Mouse (Mus musculus) cerebellum, adult 9-11 months (tissue): Measurements from ENCODE around the gene Xkr7.

ENCODE experiments used
- DNase-seq: peaks from one replicate; pipeline ENCODE4 v3.0.0; 2022

Xkr7 gene

DNA sequence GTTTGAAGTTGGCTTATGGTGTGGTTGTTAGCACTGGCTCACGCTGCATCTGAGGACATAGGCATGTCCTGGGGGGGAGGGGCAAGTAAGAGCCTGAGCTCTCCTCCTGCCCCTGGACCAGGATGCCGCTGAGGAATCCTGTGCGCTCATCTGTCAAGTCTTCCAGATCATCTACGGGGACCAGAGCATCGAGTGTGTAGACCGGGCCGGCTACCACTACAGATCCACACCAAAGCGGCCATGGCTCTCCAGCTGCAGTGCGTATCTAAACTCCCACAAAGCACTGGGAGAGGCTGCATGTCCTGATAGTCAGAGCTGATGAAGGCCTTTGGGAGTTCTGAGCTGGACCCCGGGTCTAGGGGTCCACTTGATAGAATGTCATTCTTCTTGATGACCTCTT is 43.0 kb downstream of the Xkr7 start:
- peak; percentile 3 for DNase-seq

DNA sequence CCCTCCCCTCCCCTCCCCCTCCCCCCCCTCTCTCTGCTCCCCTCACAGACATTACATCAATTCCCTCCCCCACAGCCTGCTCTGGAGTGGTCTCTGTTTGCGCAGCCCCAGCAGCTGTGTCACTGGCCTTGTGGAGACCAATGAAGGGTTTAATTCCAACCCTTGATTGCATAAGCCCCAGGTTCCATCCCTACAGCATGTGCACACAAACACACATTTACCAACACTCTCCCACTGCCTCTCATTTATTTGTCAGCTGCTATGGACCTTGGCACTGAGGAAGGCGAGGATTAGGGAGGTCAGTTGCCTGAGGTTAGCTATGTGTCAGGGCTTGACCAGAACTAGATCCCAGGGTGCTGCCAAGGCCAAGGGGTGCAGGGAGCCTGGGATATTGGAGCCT is 44.3 kb downstream of the Xkr7 start:
- DNase-seq, result peak; percentile 1

DNA sequence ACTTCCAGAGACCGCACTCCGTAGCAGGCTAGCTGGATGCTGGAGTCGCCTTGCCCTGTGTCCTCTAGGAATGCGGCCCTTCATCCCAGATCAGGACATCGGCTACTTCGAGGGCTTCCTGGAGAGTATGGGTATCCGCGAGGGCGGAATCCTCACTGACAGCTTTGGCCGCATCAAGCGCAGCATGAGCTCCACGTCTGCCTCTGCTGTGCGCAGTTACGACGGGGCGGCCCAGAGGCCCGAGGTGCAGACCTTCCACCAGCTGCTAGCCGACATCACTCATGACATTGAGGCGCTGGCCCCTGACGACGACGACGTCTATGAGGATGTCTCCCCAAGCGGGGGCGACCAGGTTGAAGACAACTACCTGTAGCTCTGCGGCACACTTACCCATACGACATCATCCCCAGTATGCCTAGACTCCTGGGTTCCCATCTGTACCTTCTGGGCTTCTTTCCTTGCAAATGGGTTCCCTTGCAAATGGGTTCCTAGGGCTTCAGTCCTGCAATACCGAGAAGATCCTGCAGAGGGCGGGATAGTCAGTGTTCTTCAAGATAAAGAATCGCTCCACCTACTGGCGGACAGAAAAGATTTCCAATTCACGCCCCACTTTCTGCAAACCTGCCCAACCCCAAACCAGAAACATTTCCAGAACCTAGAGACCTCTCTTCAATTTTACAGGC is 49.3 kb downstream of the Xkr7 start:
- DNase-seq, result peak; percentile 79

DNA sequence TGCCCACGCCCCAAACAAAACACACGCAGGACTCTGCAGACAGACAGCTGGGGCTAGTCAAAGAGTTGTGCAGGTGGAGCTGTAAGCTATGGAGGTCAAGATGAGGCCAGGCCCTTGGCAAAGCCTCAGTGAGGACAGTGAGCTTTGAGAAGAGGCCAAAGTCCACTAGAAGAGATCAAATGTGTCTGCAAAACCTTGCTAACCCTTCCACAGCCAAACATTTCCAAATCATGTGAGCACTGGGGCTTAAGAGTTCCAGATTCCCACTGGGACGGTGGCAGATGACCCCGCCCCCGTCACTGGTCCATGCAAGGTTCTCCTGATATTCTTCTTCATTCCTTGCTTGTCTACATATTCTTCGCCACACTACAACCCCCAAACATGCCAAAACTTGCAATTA is 50.2 kb downstream of the Xkr7 start:
- DNase-seq, result peak; percentile 8

DNA sequence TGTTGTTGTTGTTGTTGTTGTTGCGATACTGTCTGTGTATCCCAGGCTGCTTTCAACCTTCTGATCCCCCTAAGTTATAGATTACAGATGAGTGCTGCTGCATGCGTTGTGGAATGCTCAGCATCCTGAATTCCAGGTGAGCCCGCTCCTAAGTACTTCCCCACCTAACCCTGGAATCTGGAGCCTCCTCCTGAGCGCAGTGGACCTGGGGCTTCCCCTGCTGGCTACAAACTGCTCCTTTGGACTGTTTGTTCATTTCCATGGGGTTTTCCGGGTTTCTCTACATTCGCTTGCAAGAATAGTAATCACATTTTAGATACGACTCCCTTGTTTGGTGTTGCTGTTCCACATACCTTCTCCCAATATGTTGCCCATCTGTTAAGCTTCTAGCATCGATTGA is 51.6 kb downstream of the Xkr7 start:
- DNase-seq, result peak; percentile 1

DNA sequence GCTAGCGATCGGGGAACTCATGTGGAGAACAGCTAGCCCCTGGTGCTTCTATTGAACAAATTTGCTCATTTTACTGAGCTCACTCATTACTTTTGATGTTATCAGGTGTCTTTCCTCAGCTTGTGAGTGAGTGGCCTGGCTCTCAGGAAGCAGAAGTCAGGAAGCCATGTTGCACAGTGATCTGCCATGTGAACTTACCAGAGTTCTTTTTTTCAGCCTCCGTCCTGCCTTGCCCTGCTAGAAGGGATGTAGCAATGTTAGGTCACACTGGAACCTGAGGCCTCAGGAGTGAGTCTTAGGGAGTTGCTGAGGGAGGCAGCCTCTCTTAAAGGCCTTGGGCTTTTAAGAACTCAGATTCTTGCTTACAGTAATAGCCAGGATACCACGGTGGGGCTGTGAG is 52.2 kb downstream of the Xkr7 start:
- DNase-seq, result peak; percentile 0

DNA sequence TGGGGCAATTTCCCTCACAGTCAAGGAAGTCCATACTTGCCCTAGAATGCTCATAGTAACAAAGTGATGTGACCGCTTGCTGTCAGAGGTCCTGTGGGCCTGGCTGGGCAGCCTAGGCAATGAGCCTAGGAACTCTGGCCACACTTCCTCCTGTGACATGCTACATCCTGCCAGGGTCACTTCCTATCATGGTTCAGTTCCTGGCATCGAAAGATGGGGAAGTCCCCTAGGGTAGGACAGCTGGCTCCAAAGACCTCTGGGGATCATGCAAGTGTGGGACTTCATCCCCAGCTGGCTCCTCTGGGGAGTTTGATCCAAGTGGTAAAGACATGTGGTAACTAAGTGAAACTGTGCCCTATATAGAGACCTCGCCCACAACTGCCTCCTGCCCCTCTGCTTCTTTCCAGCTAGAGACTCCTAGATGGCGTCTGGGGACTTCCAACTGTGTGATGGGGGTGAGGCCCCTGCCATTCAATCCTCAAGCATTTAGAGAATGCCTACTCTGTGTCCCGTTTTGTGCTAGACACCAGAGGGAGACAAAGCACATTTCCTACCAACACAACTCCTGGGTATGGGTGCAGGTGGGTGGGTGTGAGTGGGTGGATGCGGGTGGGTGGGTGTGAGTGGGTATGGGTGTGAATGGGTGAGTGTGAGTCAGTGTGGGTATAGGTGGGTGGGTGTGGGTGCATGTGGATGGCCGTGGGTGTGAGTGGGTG is 52.8 kb downstream of the Xkr7 start:
- DNase-seq, result peak; percentile 1

DNA sequence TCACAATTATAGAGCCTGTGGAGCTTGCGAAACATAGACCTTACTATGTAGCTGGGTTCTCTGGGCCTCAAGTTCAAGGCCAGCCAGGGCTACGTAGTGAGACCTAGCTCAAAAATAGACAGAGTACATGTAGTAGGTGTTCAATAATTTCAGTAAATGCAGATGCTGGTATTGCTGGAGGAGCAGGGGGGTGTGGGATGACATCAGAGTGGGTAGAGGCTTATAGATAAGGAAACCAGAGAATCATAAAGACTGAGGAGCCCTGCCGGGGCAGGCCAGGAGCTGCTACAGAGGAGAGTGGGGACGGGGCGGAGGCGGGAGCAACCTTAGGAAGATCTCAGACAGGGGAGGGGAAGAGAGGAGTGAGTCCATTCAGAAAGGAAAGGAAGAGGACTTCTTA is 53.9 kb downstream of the Xkr7 start:
- no peak for DNase-seq

DNA sequence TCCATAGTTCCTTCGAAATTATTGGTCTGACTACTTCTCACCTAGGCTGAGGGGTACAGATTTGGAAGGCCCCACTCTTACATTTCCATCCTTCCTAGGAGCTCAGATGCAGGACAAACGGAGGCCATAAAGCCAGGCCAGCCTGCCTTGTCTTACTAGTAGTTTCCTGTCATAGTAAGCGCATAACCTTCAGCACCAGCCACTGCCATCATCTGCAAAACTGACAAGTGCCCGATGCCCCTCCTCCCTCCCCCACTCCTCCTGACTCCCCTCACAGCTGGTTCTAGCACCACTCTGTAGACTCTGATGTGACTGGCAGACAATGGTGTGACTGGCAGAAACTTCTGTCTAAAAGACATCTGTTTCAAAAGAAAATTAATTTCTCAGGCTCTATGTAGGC is 54.5 kb downstream of the Xkr7 start:
- peak; percentile 1 for DNase-seq

DNA sequence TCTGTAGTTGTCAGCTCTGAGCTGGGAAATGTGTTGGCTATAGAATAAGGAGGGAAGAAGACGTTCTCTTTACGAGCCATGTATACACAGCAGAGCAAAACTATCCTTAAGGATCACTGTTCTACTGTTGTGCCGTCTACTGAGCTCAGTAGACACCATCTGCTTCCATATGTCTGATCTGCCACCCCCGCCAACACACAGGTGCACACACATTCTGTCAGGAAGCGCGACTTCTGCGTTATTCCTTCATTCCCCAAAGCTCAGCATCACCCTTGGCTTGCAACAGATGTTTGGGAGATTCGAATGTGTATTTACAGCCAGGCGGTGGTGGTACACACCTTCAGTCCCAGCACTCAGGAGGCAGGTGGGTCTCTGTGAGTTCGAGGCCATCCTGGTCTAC is 55.4 kb downstream of the Xkr7 start:
- DNase-seq, result no peak

DNA sequence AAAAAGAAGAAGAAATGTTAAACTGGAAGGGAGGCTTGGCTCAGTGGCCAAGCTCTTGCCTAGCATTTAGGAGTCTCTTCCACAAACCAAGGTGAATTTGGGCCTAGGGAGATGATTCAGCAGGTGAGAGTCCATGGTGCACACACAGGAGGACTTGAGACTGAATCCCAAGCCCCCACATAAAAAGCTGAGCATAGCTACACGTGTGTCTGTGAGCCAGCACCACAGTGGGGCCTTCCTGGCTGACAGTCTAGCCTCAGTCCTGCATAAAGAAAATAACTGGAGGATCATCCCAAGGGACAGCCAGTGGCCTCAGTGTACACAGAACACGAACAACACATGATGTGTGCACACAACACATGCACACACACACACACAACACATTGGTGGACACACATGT is 57.7 kb downstream of the Xkr7 start:
- DNase-seq, result no peak

DNA sequence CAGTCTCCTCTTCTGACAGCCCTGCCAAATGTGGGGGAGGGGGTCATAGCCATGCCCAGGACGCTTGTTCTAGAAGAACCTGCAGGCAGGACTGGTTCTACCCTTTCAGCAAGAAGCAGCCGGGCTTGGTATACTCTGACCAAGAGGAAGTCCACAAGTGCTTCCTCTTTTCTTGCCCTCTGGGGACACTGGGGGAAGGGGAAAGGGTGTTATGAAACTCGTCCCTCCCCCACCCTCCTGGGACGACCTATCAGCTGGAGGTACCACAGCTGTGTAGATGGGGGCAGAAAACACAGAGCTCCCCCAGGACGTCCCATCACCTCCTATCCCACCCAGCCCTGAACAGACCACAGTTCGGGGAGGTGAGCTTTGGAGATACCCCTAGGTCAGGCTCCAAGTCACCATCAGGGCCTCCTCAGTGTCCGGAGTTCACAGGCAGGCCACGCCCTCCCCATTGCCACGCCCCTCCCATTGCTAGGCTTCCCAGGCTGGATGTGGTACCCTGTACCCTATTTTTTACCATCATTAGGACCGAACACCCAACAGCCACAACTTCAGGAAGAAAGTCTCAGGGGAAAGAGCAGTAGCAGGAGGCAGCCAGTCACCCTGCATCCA is 59.0 kb downstream of the Xkr7 start:
- DNase-seq, result no peak
